Mouse (Mus musculus) myocyte (in vitro differentiated cells): ENCODE measurements around the gene Traf4. TPM values are rescaled to one million over a fixed set of nuclear protein-coding genes. Genes with fewer than 3 reads are reported as not detected.

Source experiments
- H3K27me3 ChIP-seq: one replicate; pipeline ENCODE4 v1.6.1; 2011; ENCODE audit not compliant: control insufficient read depth, insufficient read depth, insufficient read length
- H3K36me3 ChIP-seq: one replicate; pipeline ENCODE4 v1.6.1; 2011; ENCODE audit not compliant: control insufficient read depth, insufficient read depth
- H3K4me2 ChIP-seq: one replicate; pipeline ENCODE4 v1.6.1; 2011; ENCODE audit warnings: low read depth, control low read depth
- H3K4me3 ChIP-seq: one replicate; pipeline ENCODE4 v1.5.1; 2011; ENCODE audit warnings: mild to moderate bottlenecking, control low read depth, moderate library complexity
- H3K79me2 ChIP-seq: one replicate; pipeline ENCODE4 v1.6.1; 2011; ENCODE audit not compliant: control insufficient read depth, insufficient read depth
- H3ac ChIP-seq: one replicate; pipeline ENCODE4 v1.6.1; 2011; ENCODE audit not compliant: control insufficient read depth, insufficient read length
- CEBPB ChIP-seq: IDR thresholded peaks from 2 replicates; pipeline ENCODE4 v1.6.1; 2011; ENCODE audit warnings: mild to moderate bottlenecking, moderate library complexity; ENCODE audit not compliant: poor library complexity, insufficient read depth, severe bottlenecking
- E2F4 ChIP-seq: IDR thresholded peaks from one replicate; pipeline ENCODE4 v1.6.1; 2011; ENCODE audit warnings: mild to moderate bottlenecking, control low read depth, moderate library complexity; ENCODE audit not compliant: insufficient read depth
- MAX ChIP-seq: IDR thresholded peaks from one replicate; pipeline ENCODE4 v1.6.1; 2011; ENCODE audit warnings: low read depth, mild to moderate bottlenecking, control low read depth
- MYOD1 ChIP-seq, 3 experiments: IDR thresholded peaks; one replicate each; pipeline ENCODE4 v1.6.1; 2011; ENCODE audit warnings: control low read depth in 2 of 3, low read depth in 2 of 3, mild to moderate bottlenecking in 2 of 3, moderate library complexity in 1 of 3; ENCODE audit not compliant: insufficient read length in 2 of 3, control insufficient read depth in 1 of 3
- MYOG ChIP-seq, 3 experiments: IDR thresholded peaks; one replicate each; pipeline ENCODE4 v1.6.1; 2011; ENCODE audit warnings: control low read depth in 2 of 3, low read depth in 2 of 3, mild to moderate bottlenecking in 2 of 3; ENCODE audit not compliant: insufficient read length in 2 of 3, control insufficient read depth in 1 of 3, insufficient read depth in 1 of 3
- POLR2A ChIP-seq: IDR thresholded peaks from one replicate; pipeline ENCODE4 v1.6.1; 2011; ENCODE audit warnings: low read depth, mild to moderate bottlenecking, control low read depth, moderate library complexity; ENCODE audit not compliant: insufficient read length
- POLR2AphosphoS2 ChIP-seq: IDR thresholded peaks from one replicate; pipeline ENCODE4 v1.6.1; 2011; ENCODE audit warnings: low read depth, control low read depth; ENCODE audit not compliant: insufficient read length
- REST ChIP-seq: IDR thresholded peaks from one replicate; pipeline ENCODE4 v1.6.1; 2011; ENCODE audit warnings: mild to moderate bottlenecking, control low read depth, moderate library complexity; ENCODE audit not compliant: insufficient read depth, insufficient read length
- SRF ChIP-seq: IDR thresholded peaks from one replicate; pipeline ENCODE4 v1.6.1; 2011; ENCODE audit warnings: low read depth; ENCODE audit not compliant: control insufficient read depth, insufficient read length
- TCF12 ChIP-seq: IDR thresholded peaks from one replicate; pipeline ENCODE4 v1.6.1; 2011; ENCODE audit warnings: mild to moderate bottlenecking, control low read depth; ENCODE audit not compliant: poor library complexity, insufficient read depth, severe bottlenecking
- TCF3 ChIP-seq: IDR thresholded peaks from one replicate; pipeline ENCODE4 v1.6.1; 2011; ENCODE audit warnings: low read depth, control low read depth; ENCODE audit not compliant: insufficient read length
- USF1 ChIP-seq: IDR thresholded peaks from one replicate; pipeline ENCODE4 v1.6.1; 2011; ENCODE audit warnings: low read depth, mild to moderate bottlenecking, control low read depth, moderate library complexity
- polyA plus RNA-seq: library from polyadenylated mRNA; unstranded; fragments of >200 nt; fragmentation: generic; extraction: Trizol; gene quantifications from one replicate; pipeline ENCODE4 v1.2.1, GENCODE M21; 2012; ENCODE audit warnings: missing spikeins

Traf4 gene
- polyA plus RNA-seq, result 206 TPM

GRCm38 (mm10) chr11:78164924-78165760 lies at the start of gene Traf4:
Traf4 (minus strand) TSS chr11:78165589.
- peak within 1 kb of the TSS; percentile 99 for H3K4me2 ChIP-seq
- peak within 1 kb of the TSS; percentile 96 for H3ac ChIP-seq
- peak within 1 kb of the TSS; percentile 100 for H3K4me3 ChIP-seq
- H3K27me3 ChIP-seq, result no peaks in the 10 kb centered on the region
- peaks cover 48% of the 10 kb centered on the region for H3K79me2 ChIP-seq
- peaks cover 15% of the 10 kb centered on the region for H3K36me3 ChIP-seq
- TF ChIP-seq POLR2AphosphoS2 (peak; percentile 83), REST (no peak), TCF12 (no peak), MYOG (IDR thresholded peaks at IDR 0.05; ENCODE audit: control insufficient read depth in 1 of 3, insufficient read depth in 1 of 3, insufficient read length in 2 of 3, low read depth in 2 of 3) (no peak), USF1 (no peak), POLR2A (peak; percentile 96), SRF (no peak)

- H3ac ChIP-seq, result no peak overlapping the region
- no peaks in the 10 kb centered on the region for H3K79me2 ChIP-seq
- H3K27me3 ChIP-seq, result no peaks in the 10 kb centered on the region
- TF ChIP-seq SRF (no peak), REST (no peak), MYOG (IDR thresholded peaks at IDR 0.05; ENCODE audit: control insufficient read depth in 1 of 3, insufficient read depth in 1 of 3, insufficient read length in 2 of 3, low read depth in 2 of 3) (no peak), TCF3 (no peak), POLR2AphosphoS2 (no peak), CEBPB (no peak), POLR2A (no peak), MAX (no peak), E2F4 (no peak), MYOD1 (IDR thresholded peaks at IDR 0.05; ENCODE audit: control insufficient read depth in 1 of 3, insufficient read length in 2 of 3, low read depth in 2 of 3) (no peak), TCF12 (no peak), USF1 (no peak)
- peaks cover 82% of the 10 kb centered on the region for H3K36me3 ChIP-seq
- no peak overlapping the region for H3K4me3 ChIP-seq
- no peak overlapping the region for H3K4me2 ChIP-seq
These were observed 47.9 kb upstream of the Traf4 start for GRCm38 (mm10) chr11:78213086-78213817.

- Histone ChIP-seq H3K79me2 (no peaks in the 10 kb centered on the region), H3K4me3 (no peak overlapping the region), H3ac (no peak overlapping the region), H3K4me2 (no peak overlapping the region), H3K27me3 (no peaks in the 10 kb centered on the region), H3K36me3 (peaks cover 65% of the 10 kb centered on the region)
- TF ChIP-seq MYOD1 (IDR thresholded peaks at IDR 0.05; ENCODE audit: control insufficient read depth in 1 of 3, insufficient read length in 2 of 3, low read depth in 2 of 3) (no peak), MYOG (IDR thresholded peaks at IDR 0.05; ENCODE audit: control insufficient read depth in 1 of 3, insufficient read depth in 1 of 3, insufficient read length in 2 of 3, low read depth in 2 of 3) (no peak), POLR2AphosphoS2 (no peak), REST (no peak), CEBPB (no peak), MAX (no peak), USF1 (no peak)
These were observed 46.1 kb upstream of the Traf4 start for GRCm38 (mm10) chr11:78211513-78211912.

GRCm38 (mm10) chr11:78210615-78211014 lies 45.2 kb upstream of the Traf4 start:
- H3K27me3 ChIP-seq, result no peaks in the 10 kb centered on the region
- H3K36me3 ChIP-seq, result peaks cover 58% of the 10 kb centered on the region

GRCm38 (mm10) chr11:78209886-78210285 lies 44.5 kb upstream of the Traf4 start:
- TF ChIP-seq POLR2A (no peak), E2F4 (no peak), USF1 (no peak), MAX (no peak), CEBPB (no peak)

More at GRCm38 (mm10) chr11:78210615-78211014, 45.2 kb upstream of the Traf4 start:
- H3K4me2 ChIP-seq, result no peak overlapping the region
- no peak overlapping the region for H3K4me3 ChIP-seq
- H3ac ChIP-seq, result no peak overlapping the region
- H3K79me2 ChIP-seq, result no peaks in the 10 kb centered on the region
- no peak for TF ChIP-seq TCF12
- no peak for TF ChIP-seq CEBPB
- no peak for TF ChIP-seq REST
- no peak for TF ChIP-seq MYOG (IDR thresholded peaks at IDR 0.05; ENCODE audit: control insufficient read depth in 1 of 3, insufficient read depth in 1 of 3, insufficient read length in 2 of 3, low read depth in 2 of 3)
- TF ChIP-seq MAX, result no peak
- TF ChIP-seq E2F4, result no peak
- no peak for TF ChIP-seq SRF

More at GRCm38 (mm10) chr11:78209886-78210285, 44.5 kb upstream of the Traf4 start:
- Histone ChIP-seq H3K27me3 (no peaks in the 10 kb centered on the region), H3K79me2 (no peaks in the 10 kb centered on the region), H3K4me2 (no peak overlapping the region), H3K4me3 (no peak overlapping the region), H3ac (no peak overlapping the region), H3K36me3 (peaks cover 57% of the 10 kb centered on the region)
